Mouse (Mus musculus) ES-E14 (cell line): Measurements from ENCODE around the gene Vmn1r209. TPM values are rescaled to one million over a fixed set of nuclear protein-coding genes. Genes with fewer than 3 reads are reported as not detected.

ENCODE experiments used
- total RNA-seq: library from RNA; depleted of rRNA; stranded (reverse); fragments of 300-350 nt; gene quantifications from 2 replicates; pipeline ENCODE4 v1.2.3, GENCODE M21; 2012; rRNA removed

Gene Vmn1r209
- total RNA-seq, 1 experiment, result not detected

Other genes with a start within 250 kb of the Vmn1r209 start
- not detected in 2 replicates for gene Vmn1r205, start 216.7 kb downstream of the Vmn1r209 start, total RNA-seq
- gene Vmn1r206, start 185.4 kb downstream of the Vmn1r209 start, total RNA-seq, result not detected in 2 replicates
- gene Vmn1r207-ps, start 80.1 kb downstream of the Vmn1r209 start, total RNA-seq, result not detected in 2 replicates
- gene Vmn1r208, start 32.3 kb downstream of the Vmn1r209 start, total RNA-seq, result 0.11 and 0.22 TPM in 2 replicates
- gene Vmn1r210, start 21.7 kb upstream of the Vmn1r209 start, total RNA-seq, result 0.09 and 0.11 TPM in 2 replicates
- gene Vmn1r211, start 47.9 kb upstream of the Vmn1r209 start, total RNA-seq, result not detected in 2 replicates
- gene Vmn1r212, start 74.5 kb upstream of the Vmn1r209 start, total RNA-seq, result not detected in 2 replicates
- not detected in 2 replicates for gene Vmn1r213, start 198.0 kb upstream of the Vmn1r209 start, total RNA-seq
- not detected in 2 replicates for gene Vmn1r214, start 220.7 kb upstream of the Vmn1r209 start, total RNA-seq